Mouse (Mus musculus): ENCODE data around the gene Hist1h2bg. TPM values are rescaled to one million over a fixed set of nuclear protein-coding genes. Genes with fewer than 3 reads are reported as not detected.
"Not testable (repeated sequence)": the region's sequence is repeated elsewhere in the genome, so short reads cannot be mapped to it uniquely, and the experiment has no call there.

The Hist1h2bg gene
- polyA plus RNA-seq, 1 experiment from 2014 or later: 0.79 TPM

DNA sequence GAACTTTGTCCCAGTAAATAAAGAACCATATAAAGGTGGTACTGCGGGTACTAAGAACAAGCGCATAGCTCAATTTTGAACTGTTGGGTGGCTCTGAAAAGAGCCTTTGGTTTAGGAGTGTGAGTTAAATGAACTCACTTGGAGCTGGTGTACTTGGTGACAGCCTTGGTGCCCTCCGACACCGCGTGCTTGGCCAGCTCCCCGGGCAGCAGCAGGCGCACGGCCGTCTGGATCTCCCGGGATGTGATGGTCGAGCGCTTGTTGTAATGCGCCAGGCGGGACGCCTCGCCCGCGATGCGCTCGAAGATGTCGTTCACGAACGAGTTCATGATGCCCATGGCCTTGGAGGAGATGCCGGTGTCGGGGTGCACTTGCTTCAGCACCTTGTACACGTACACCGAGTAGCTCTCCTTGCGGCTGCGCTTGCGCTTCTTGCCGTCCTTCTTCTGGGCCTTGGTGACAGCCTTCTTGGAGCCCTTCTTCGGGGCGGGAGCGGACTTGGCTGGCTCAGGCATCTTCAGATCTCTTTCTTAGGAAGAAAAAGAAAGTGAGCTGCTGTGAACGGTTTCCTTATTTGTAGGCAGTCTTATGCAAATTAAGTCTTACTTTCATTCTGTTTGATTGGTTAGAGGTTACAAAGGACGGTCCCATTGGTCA, 14.4 kb downstream of the Hist1h2bg start:
- Histone ChIP-seq H3K4me2 (ENCODE audit: low read length) (peak overlapping the region; percentile 66), H3K4me3 (ENCODE audit: low read length) (peak overlapping the region; percentile 50), H3K4me1 (ENCODE audit: control insufficient read depth, insufficient read depth, low read depth, low read length) (peaks cover 18% of the 10 kb centered on the region), H3K9ac (ENCODE audit: low read depth, low read length) (peak overlapping the region; percentile 63), H3K27ac (ENCODE audit: low read depth, low read length) (peak overlapping the region; percentile 75)
- not testable (repeated sequence) for H3K27me3 ChIP-seq (replicated peaks; ENCODE audit: control insufficient read depth, insufficient read depth, low read length); H3K36me3 ChIP-seq (ENCODE audit: control insufficient read depth, insufficient read depth, low read length); H3K9me3 ChIP-seq (ENCODE audit: control insufficient read depth, low read length)
- WGBS: 0% methylated on average over 21 of the region's 36 CpGs
- ATAC-seq: peak; percentile 90

GRCm38 (mm10) chr13:23586099-23586939, 15.1 kb downstream of the Hist1h2bg start:
- Histone ChIP-seq H3K9ac (ENCODE audit: low read depth, low read length) (peak overlapping the region; percentile 48), H3K4me2 (ENCODE audit: low read length) (peak overlapping the region; percentile 66), H3K4me3 (ENCODE audit: low read length) (peak overlapping the region; percentile 50), H3K4me1 (ENCODE audit: control insufficient read depth, insufficient read depth, low read depth, low read length) (peaks cover 18% of the 10 kb centered on the region), H3K27me3 (replicated peaks; ENCODE audit: control insufficient read depth, insufficient read depth, low read length) (no peaks in the 10 kb centered on the region), H3K36me3 (ENCODE audit: control insufficient read depth, insufficient read depth, low read length) (no peaks in the 10 kb centered on the region), H3K9me3 (ENCODE audit: control insufficient read depth, low read length) (no peaks in the 10 kb centered on the region), H3K27ac (ENCODE audit: low read depth, low read length) (peak overlapping the region; percentile 75)
- 1% methylated on average over 22 of the region's 22 CpGs for WGBS
- ATAC-seq: no peak

- Histone ChIP-seq H3K4me3 (ENCODE audit: low read length) (peak overlapping the region; percentile 32), H3K4me1 (ENCODE audit: control insufficient read depth, insufficient read depth, low read depth, low read length) (peaks cover 17% of the 10 kb centered on the region), H3K4me2 (ENCODE audit: low read length) (peak overlapping the region; percentile 66), H3K9me3 (ENCODE audit: control insufficient read depth, low read length) (no peaks in the 10 kb centered on the region), H3K9ac (ENCODE audit: low read depth, low read length) (peak overlapping the region; percentile 48; the same call in 1 of the 2 replicates), H3K27me3 (replicated peaks; ENCODE audit: control insufficient read depth, insufficient read depth, low read length) (no peaks in the 10 kb centered on the region), H3K27ac (ENCODE audit: low read depth, low read length) (peak overlapping the region; percentile 75), H3K36me3 (ENCODE audit: control insufficient read depth, insufficient read depth, low read length) (no peaks in the 10 kb centered on the region)
- 2% methylated on average over 1 of the region's 1 CpGs for WGBS
- ATAC-seq: no peak
These were observed 15.7 kb downstream of the Hist1h2bg start for GRCm38 (mm10) chr13:23586940-23587225.

- Histone ChIP-seq H3K36me3 (ENCODE audit: control insufficient read depth, insufficient read depth, low read length) (no peaks in the 10 kb centered on the region), H3K9me3 (ENCODE audit: control insufficient read depth, low read length) (no peaks in the 10 kb centered on the region), H3K4me2 (ENCODE audit: low read length) (no peak overlapping the region), H3K4me3 (ENCODE audit: low read length) (no peak overlapping the region), H3K9ac (ENCODE audit: low read depth, low read length) (no peak overlapping the region), H3K4me1 (ENCODE audit: control insufficient read depth, insufficient read depth, low read depth, low read length) (peaks cover 7% of the 10 kb centered on the region), H3K27me3 (replicated peaks; ENCODE audit: control insufficient read depth, insufficient read depth, low read length) (no peaks in the 10 kb centered on the region), H3K27ac (ENCODE audit: low read depth, low read length) (no peak overlapping the region)
- no peak for ATAC-seq
- 97% methylated on average over 7 of the region's 7 CpGs for WGBS
These were observed 20.0 kb downstream of the Hist1h2bg start for GRCm38 (mm10) chr13:23591206-23591605.

- not testable (repeated sequence) for H3K4me2 ChIP-seq (ENCODE audit: low read length); H3K4me3 ChIP-seq (ENCODE audit: low read length); H3K27ac ChIP-seq (ENCODE audit: low read depth, low read length); ATAC-seq; H3K36me3 ChIP-seq (ENCODE audit: control insufficient read depth, insufficient read depth, low read length); H3K4me1 ChIP-seq (ENCODE audit: control insufficient read depth, insufficient read depth, low read depth, low read length); H3K9ac ChIP-seq (ENCODE audit: low read depth, low read length); H3K27me3 ChIP-seq (replicated peaks; ENCODE audit: control insufficient read depth, insufficient read depth, low read length); H3K9me3 ChIP-seq (ENCODE audit: control insufficient read depth, low read length)
- WGBS: 91% methylated on average over 7 of the region's 7 CpGs
These were observed 20.7 kb downstream of the Hist1h2bg start for GRCm38 (mm10) chr13:23591886-23592285.

GRCm38 (mm10) chr13:23592614-23593013, 21.4 kb downstream of the Hist1h2bg start:
- Histone ChIP-seq H3K9me3 (ENCODE audit: control insufficient read depth, low read length) (no peaks in the 10 kb centered on the region), H3K9ac (ENCODE audit: low read depth, low read length) (no peak overlapping the region), H3K4me3 (ENCODE audit: low read length) (no peak overlapping the region), H3K27me3 (replicated peaks; ENCODE audit: control insufficient read depth, insufficient read depth, low read length) (no peaks in the 10 kb centered on the region), H3K4me1 (ENCODE audit: control insufficient read depth, insufficient read depth, low read depth, low read length) (no peaks in the 10 kb centered on the region), H3K27ac (ENCODE audit: low read depth, low read length) (no peak overlapping the region), H3K4me2 (ENCODE audit: low read length) (no peak overlapping the region), H3K36me3 (ENCODE audit: control insufficient read depth, insufficient read depth, low read length) (no peaks in the 10 kb centered on the region)
- no peak for ATAC-seq
- WGBS: 81% methylated on average over 7 of the region's 7 CpGs

DNA sequence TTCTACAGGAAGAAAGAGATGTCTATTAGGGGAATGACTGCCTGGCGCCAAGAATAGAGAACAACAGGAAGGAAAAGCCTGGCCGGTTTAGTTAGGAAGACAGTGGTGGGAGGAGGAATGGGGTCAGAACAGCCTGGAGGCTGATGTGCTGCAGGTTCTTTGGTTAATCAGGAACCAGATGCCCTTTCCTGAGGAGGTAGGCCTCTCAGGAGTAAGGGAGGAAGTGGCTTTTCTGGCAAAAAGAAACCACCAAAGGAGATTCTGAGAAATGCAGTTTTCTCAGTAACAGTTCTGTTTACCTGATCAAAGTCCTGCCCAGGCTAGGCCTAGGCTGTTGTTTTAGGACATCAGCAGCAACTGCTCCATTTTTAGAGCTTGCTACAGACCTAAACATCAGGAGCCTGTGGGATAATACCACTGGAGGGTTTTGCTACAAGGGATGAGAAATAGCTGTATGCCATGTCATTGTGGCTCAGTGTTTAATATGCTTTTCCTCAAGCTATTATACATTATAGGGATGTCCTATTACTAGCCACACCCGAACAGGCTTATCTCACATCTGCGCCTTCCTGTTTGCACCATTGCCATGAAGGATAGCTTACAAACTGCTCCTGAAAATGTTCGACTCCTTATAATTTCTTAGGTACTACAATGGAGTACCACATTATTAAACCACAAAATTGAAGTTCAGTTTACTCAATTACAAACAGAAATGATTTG, 22.0 kb downstream of the Hist1h2bg start:
- Histone ChIP-seq H3K9me3 (ENCODE audit: control insufficient read depth, low read length) (no peaks in the 10 kb centered on the region), H3K27ac (ENCODE audit: low read depth, low read length) (no peak overlapping the region), H3K4me3 (ENCODE audit: low read length) (no peak overlapping the region), H3K4me1 (ENCODE audit: control insufficient read depth, insufficient read depth, low read depth, low read length) (no peaks in the 10 kb centered on the region), H3K27me3 (replicated peaks; ENCODE audit: control insufficient read depth, insufficient read depth, low read length) (no peaks in the 10 kb centered on the region), H3K36me3 (ENCODE audit: control insufficient read depth, insufficient read depth, low read length) (no peaks in the 10 kb centered on the region), H3K9ac (ENCODE audit: low read depth, low read length) (no peak overlapping the region), H3K4me2 (ENCODE audit: low read length) (no peak overlapping the region)
- 85% methylated on average over 5 of the region's 5 CpGs for WGBS
- no peak for ATAC-seq

DNA sequence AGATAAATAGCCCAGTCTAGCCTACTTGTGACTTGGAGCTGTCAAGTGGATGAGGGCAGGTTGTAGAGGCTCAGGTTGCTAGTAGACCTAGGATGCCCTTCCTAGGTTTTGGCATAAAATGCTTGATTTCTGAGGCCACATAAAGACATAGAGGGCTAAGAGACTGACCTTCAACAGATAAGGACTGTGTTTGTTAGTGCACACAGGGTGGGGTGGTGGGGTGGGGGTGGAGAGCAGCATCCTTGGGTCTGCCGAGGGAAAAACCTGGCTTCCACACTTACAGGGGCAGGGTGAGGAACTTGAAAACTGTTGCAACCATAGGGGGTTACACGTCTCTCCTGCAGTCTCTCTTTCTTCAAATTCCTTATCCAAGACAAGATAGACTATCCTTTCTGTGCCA, 24.0 kb downstream of the Hist1h2bg start:
- no peaks in the 10 kb centered on the region for H3K9me3 ChIP-seq (ENCODE audit: control insufficient read depth, low read length)
- H3K36me3 ChIP-seq (ENCODE audit: control insufficient read depth, insufficient read depth, low read length): no peaks in the 10 kb centered on the region
- no peak overlapping the region for H3K27ac ChIP-seq (ENCODE audit: low read depth, low read length)
- no peaks in the 10 kb centered on the region for H3K27me3 ChIP-seq (replicated peaks; ENCODE audit: control insufficient read depth, insufficient read depth, low read length)
- H3K9ac ChIP-seq (ENCODE audit: low read depth, low read length): no peak overlapping the region
- H3K4me3 ChIP-seq (ENCODE audit: low read length): no peak overlapping the region
- no peaks in the 10 kb centered on the region for H3K4me1 ChIP-seq (ENCODE audit: control insufficient read depth, insufficient read depth, low read depth, low read length)
- no peak for ATAC-seq
- no peak overlapping the region for H3K4me2 ChIP-seq (ENCODE audit: low read length)
- WGBS: 92% methylated on average over 2 of the region's 2 CpGs

All from hindbrain, embryonic 16.5 days (tissue).